Mouse (Mus musculus): ENCODE data around the gene Pde2a.

- TF ChIP-seq CTCF (IDR thresholded peaks at IDR 0.05; ENCODE audit: extremely low read depth, insufficient read length, insufficient replicate concordance, low read depth, low read length), result no peak
- no peak for TF ChIP-seq POLR2A (IDR thresholded peaks at IDR 0.05; ENCODE audit: low read depth, low read length)
Observed at GRCm38 (mm10) chr7:101444211-101444610, 22.7 kb downstream of the Pde2a start.

Data from small intestine, adult 2 months (tissue).